Mouse (Mus musculus): Measurements from ENCODE around the gene Sema3f. TPM values are rescaled to one million over a fixed set of nuclear protein-coding genes. Genes with fewer than 3 reads are reported as not detected.
A peak's percentile ranks its signal among the peaks of the same experiment; 100 is the strongest.

Sema3f gene
- polyA plus RNA-seq, 1 experiment = 31.8 TPM

DNA sequence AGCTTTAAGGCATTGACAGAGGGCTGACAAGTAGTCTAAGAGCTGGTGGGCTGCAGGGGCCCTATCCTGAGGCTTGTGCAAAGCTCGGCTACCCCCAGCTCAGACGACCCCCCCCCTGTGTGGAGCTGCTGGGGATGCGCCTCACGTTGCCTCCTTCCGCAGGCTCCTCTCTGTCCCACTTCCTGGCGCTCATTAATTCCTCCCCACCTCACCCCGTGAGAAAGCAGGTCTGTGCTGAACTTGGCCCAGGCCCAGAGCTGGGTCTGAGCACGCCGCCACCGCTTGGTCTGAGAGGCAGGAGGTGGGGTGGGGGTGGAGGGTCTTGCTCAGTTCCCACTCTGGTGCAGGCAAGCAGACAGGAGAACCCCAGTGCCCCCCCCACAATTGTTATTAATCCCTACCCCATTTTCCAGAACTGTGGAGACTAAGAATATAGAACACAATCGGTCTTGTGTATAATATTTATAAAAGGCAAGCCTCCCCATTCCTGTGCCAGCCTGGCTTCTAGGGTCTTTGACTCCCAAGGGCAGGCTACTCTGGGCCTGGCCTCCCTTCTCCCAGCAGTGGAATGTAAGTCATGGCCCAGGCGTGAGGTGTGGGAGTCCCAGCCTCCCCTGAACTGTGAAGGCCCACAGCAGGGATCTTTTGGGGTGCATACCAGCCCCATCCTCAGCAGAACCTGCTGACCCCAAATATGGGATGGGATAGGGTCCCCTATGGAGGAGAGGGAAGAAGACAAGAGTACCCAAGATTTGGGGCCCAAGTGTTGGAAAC is 59.4 kb downstream of the Sema3f start:
- DNase-seq = no peak
- WGBS = 33% methylated on average over 12 of the region's 12 CpGs

DNA sequence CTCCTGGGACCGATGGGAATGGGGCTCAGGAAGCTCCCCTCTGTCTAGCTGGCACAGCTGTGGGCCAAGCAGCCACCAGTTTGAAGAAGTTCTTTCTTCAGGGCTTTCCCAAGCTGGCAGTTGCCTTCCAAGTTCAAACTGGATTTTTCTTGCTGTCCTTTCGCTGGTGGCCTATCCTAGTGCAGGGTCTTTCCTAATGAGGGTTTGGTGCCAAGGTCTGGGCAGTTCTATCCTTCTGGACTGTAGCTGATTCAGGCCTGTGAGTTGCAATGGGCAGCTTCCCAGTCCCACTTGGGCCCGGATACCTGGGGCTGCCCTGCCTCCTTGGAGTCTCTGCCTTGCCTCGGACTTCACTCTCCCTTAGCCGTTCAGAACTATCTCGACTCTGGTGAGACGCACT is 60.0 kb downstream of the Sema3f start:
- no peak for DNase-seq
- Histone ChIP-seq H3K4me1 (ENCODE audit: control insufficient read depth, insufficient read depth, low read length) (no peaks in the 10 kb centered on the region), H3K27ac (ENCODE audit: insufficient read depth, low read length) (no peak overlapping the region), H3K4me3 (replicated peaks; ENCODE audit: insufficient read depth, low read depth, low read length) (no peak overlapping the region), H3K27me3 (ENCODE audit: control insufficient read depth, insufficient read depth, low read length) (no peaks in the 10 kb centered on the region)
- WGBS = 47% methylated on average over 7 of the region's 7 CpGs
- TF ChIP-seq POLR2A (IDR thresholded peaks at IDR 0.05; ENCODE audit: borderline replicate concordance, insufficient read depth, low read length) = no peak
- TF ChIP-seq CTCF (IDR thresholded peaks at IDR 0.05; ENCODE audit: borderline replicate concordance, insufficient read depth, low read depth, low read length) = no peak

More for the DNA sequence above, 59.4 kb downstream of the Sema3f start:
- Histone ChIP-seq H3K27ac (ENCODE audit: insufficient read depth, low read length) (no peak overlapping the region), H3K4me3 (replicated peaks; ENCODE audit: insufficient read depth, low read depth, low read length) (no peak overlapping the region), H3K27me3 (ENCODE audit: control insufficient read depth, insufficient read depth, low read length) (no peaks in the 10 kb centered on the region), H3K4me1 (ENCODE audit: control insufficient read depth, insufficient read depth, low read length) (no peaks in the 10 kb centered on the region)
- TF ChIP-seq CTCF (IDR thresholded peaks at IDR 0.05; ENCODE audit: borderline replicate concordance, insufficient read depth, low read depth, low read length) (no peak), POLR2A (IDR thresholded peaks at IDR 0.05; ENCODE audit: borderline replicate concordance, insufficient read depth, low read length) (no peak)

- WGBS = 90% methylated on average over 3 of the region's 3 CpGs
- Histone ChIP-seq H3K4me1 (ENCODE audit: control insufficient read depth, insufficient read depth, low read length) (no peaks in the 10 kb centered on the region), H3K27me3 (ENCODE audit: control insufficient read depth, insufficient read depth, low read length) (no peaks in the 10 kb centered on the region), H3K4me3 (replicated peaks; ENCODE audit: insufficient read depth, low read depth, low read length) (no peak overlapping the region), H3K27ac (ENCODE audit: insufficient read depth, low read length) (no peak overlapping the region)
- TF ChIP-seq CTCF (IDR thresholded peaks at IDR 0.05; ENCODE audit: borderline replicate concordance, insufficient read depth, low read depth, low read length) (no peak), POLR2A (IDR thresholded peaks at IDR 0.05; ENCODE audit: borderline replicate concordance, insufficient read depth, low read length) (no peak)
- no peak for DNase-seq
These were observed 61.5 kb downstream of the Sema3f start for GRCm38 (mm10) chr9:107648767-107649166.

- DNase-seq = no peak
- no peak for TF ChIP-seq POLR2A (IDR thresholded peaks at IDR 0.05; ENCODE audit: borderline replicate concordance, insufficient read depth, low read length)
- TF ChIP-seq CTCF (IDR thresholded peaks at IDR 0.05; ENCODE audit: borderline replicate concordance, insufficient read depth, low read depth, low read length) = no peak
- 90% methylated on average over 6 of the region's 6 CpGs for WGBS
- Histone ChIP-seq H3K4me3 (replicated peaks; ENCODE audit: insufficient read depth, low read depth, low read length) (no peak overlapping the region), H3K4me1 (ENCODE audit: control insufficient read depth, insufficient read depth, low read length) (no peaks in the 10 kb centered on the region), H3K27me3 (ENCODE audit: control insufficient read depth, insufficient read depth, low read length) (no peaks in the 10 kb centered on the region), H3K27ac (ENCODE audit: insufficient read depth, low read length) (no peak overlapping the region)
These were observed 63.3 kb downstream of the Sema3f start for GRCm38 (mm10) chr9:107646975-107647374.

GRCm38 (mm10) chr9:107645577-107645976 is 64.7 kb downstream of the Sema3f start:
- WGBS = 19% methylated on average over 5 of the region's 5 CpGs
- Histone ChIP-seq H3K27me3 (ENCODE audit: control insufficient read depth, insufficient read depth, low read length) (no peaks in the 10 kb centered on the region), H3K27ac (ENCODE audit: insufficient read depth, low read length) (no peak overlapping the region), H3K4me1 (ENCODE audit: control insufficient read depth, insufficient read depth, low read length) (no peaks in the 10 kb centered on the region), H3K4me3 (replicated peaks; ENCODE audit: insufficient read depth, low read depth, low read length) (no peak overlapping the region)
- peak; percentile 69 to 78 for DNase-seq
- TF ChIP-seq CTCF (IDR thresholded peaks at IDR 0.05; ENCODE audit: borderline replicate concordance, insufficient read depth, low read depth, low read length) (peak; percentile 87), POLR2A (IDR thresholded peaks at IDR 0.05; ENCODE audit: borderline replicate concordance, insufficient read depth, low read length) (no peak)

- no peak for DNase-seq
- no peaks in the 10 kb centered on the region for H3K27me3 ChIP-seq (ENCODE audit: control insufficient read depth, insufficient read depth, low read length)
- no peak overlapping the region for H3K27ac ChIP-seq (ENCODE audit: insufficient read depth, low read length)
- 49% methylated on average over 7 of the region's 7 CpGs for WGBS
- H3K4me1 ChIP-seq (ENCODE audit: control insufficient read depth, insufficient read depth, low read length) = no peaks in the 10 kb centered on the region
- TF ChIP-seq POLR2A (IDR thresholded peaks at IDR 0.05; ENCODE audit: borderline replicate concordance, insufficient read depth, low read length) (no peak), CTCF (IDR thresholded peaks at IDR 0.05; ENCODE audit: borderline replicate concordance, insufficient read depth, low read depth, low read length) (no peak)
- H3K4me3 ChIP-seq (replicated peaks; ENCODE audit: insufficient read depth, low read depth, low read length) = no peak overlapping the region
These were observed 65.1 kb downstream of the Sema3f start for GRCm38 (mm10) chr9:107645153-107645510.

DNA sequence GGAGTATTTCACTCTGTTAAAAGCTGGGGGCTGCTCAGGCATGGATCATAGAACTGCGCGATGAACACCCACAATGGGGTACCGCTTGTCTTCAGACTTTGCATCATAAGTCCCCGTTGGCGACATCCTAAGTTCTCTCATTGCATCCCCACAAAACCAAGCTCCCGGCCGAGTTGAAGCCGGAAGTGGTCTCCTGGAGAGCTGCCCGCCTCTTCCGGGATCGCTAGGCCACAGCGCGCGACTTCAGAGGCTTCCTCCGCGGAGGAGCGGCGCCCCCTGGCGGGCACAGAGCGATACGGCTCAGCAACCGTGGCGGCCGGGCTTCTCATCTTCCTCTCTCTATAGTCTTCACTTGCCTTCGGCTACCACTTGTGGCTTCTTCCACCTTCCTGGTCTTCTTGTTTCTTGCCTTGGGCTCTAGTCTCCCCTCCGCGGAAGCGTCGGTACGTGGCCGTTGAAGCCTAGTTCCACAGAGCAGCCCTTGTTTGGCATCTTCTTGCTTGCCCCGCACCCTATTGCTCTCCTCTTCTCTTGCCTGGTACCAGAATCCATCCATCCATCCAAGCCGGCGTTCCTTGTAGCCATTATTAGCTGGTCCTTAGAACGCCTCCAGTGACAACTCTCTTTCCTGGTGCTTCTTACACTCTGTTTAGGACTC is 65.7 kb downstream of the Sema3f start:
- TF ChIP-seq POLR2A (IDR thresholded peaks at IDR 0.05; ENCODE audit: borderline replicate concordance, insufficient read depth, low read length) = peak; percentile 85; the same call in 1 of the 2 replicates
- peak; percentile 84 for TF ChIP-seq CTCF (IDR thresholded peaks at IDR 0.05; ENCODE audit: borderline replicate concordance, insufficient read depth, low read depth, low read length)
- DNase-seq = peak; percentile 90 to 94
- H3K4me3 ChIP-seq (replicated peaks; ENCODE audit: insufficient read depth, low read depth, low read length) = peak overlapping the region; percentile 78
- no peaks in the 10 kb centered on the region for H3K27me3 ChIP-seq (ENCODE audit: control insufficient read depth, insufficient read depth, low read length)
- 2% methylated on average over 35 of the region's 35 CpGs for WGBS
- H3K4me1 ChIP-seq (ENCODE audit: control insufficient read depth, insufficient read depth, low read length) = no peaks in the 10 kb centered on the region
- H3K27ac ChIP-seq (ENCODE audit: insufficient read depth, low read length) = peak overlapping the region; percentile 79; the same call in 1 of the 2 replicates
